Mouse (Mus musculus) kidney, embryonic 16.5 days (tissue): ENCODE results near the gene Adamts4. TPM values are rescaled to one million over a fixed set of nuclear protein-coding genes. Genes with fewer than 3 reads are reported as not detected.

ENCODE experiments used
- ATAC-seq: fragments of 200-750 bp; cut with Nextera tagmentation; 2 replicates; pipeline ENCODE4 v1.8.0; 2017; ENCODE audit warnings: moderate TSS enrichment; ENCODE audit not compliant: low FRiP score, low TSS enrichment
- H3K27ac ChIP-seq: fragments of 300-500 bp; sonication (generic); 2 replicates; pipeline ENCODE4 v1.5.1; 2014; ENCODE audit warnings: low read length
- H3K27me3 ChIP-seq: fragments of 300-500 bp; sonication (generic); 2 replicates; pipeline ENCODE4 v1.6.1; 2014; ENCODE audit warnings: low read length, control low read depth, mixed read lengths; ENCODE audit not compliant: insufficient read depth
- H3K36me3 ChIP-seq: fragments of 300-500 bp; sonication (generic); 2 replicates; pipeline ENCODE4 v1.6.1; 2014; ENCODE audit warnings: low read length, control low read depth, mixed read lengths; ENCODE audit not compliant: insufficient read depth
- H3K4me1 ChIP-seq: fragments of 300-500 bp; sonication (generic); 2 replicates; pipeline ENCODE4 v1.6.1; 2014; ENCODE audit warnings: low read length, control low read depth, mixed read lengths; ENCODE audit not compliant: insufficient read depth
- H3K4me2 ChIP-seq: fragments of 300-500 bp; sonication (generic); replicated peaks from 2 replicates; pipeline ENCODE4 v1.6.1; 2014; ENCODE audit warnings: low read depth, low read length
- H3K4me3 ChIP-seq: fragments of 300-500 bp; sonication (generic); 2 replicates; pipeline ENCODE4 v1.5.1; 2014; ENCODE audit warnings: mild to moderate bottlenecking, low read length
- H3K9ac ChIP-seq: fragments of 300-500 bp; sonication (generic); replicated peaks from 2 replicates; pipeline ENCODE4 v1.6.1; 2014; ENCODE audit warnings: low read length
- H3K9me3 ChIP-seq: fragments of 300-500 bp; sonication (generic); 2 replicates; pipeline ENCODE4 v1.6.1; 2016; ENCODE audit warnings: low read length, control low read depth
- WGBS: fragments of 180-500 bp; shearing (Covaris S2); extraction: QIAGEN DNeasy Blood & Tissue Kit; methylation state at CpG from one replicate; pipeline ENCODE4 v1.1.7; 2014; 5-methylcytosine and 5-hydroxymethylcytosine counted together
- polyA plus RNA-seq: library from polyadenylated mRNA; unstranded; fragments of >200 nt; fragmentation: Nextera tagmentation; extraction: Ambion mirVana; gene quantifications from 2 replicates; pipeline ENCODE4 v1.2.1, GENCODE M21; 2015

The Adamts4 gene
- polyA plus RNA-seq, 1 experiment from 2014 or later = 13.4 TPM

GRCm38 (mm10) chr1:171275144-171275734, 25.0 kb downstream of the Adamts4 start:
- peaks cover 58% of the 10 kb centered on the region for H3K36me3 ChIP-seq
- H3K4me1 ChIP-seq = peaks cover 18% of the 10 kb centered on the region
- H3K27me3 ChIP-seq = no peaks in the 10 kb centered on the region
- H3K9me3 ChIP-seq = no peaks in the 10 kb centered on the region
- H3K4me2 ChIP-seq = no peak overlapping the region
- H3K27ac ChIP-seq = no peak overlapping the region
- H3K4me3 ChIP-seq = no peak overlapping the region
- WGBS = 90% methylated on average over 11 of the region's 11 CpGs
- H3K9ac ChIP-seq = no peak overlapping the region
- ATAC-seq = no peak

GRCm38 (mm10) chr1:171276110-171276748, 26.0 kb downstream of the Adamts4 start:
- Histone ChIP-seq H3K4me3 (no peak overlapping the region), H3K36me3 (peaks cover 58% of the 10 kb centered on the region), H3K4me2 (no peak overlapping the region), H3K9me3 (no peaks in the 10 kb centered on the region), H3K9ac (no peak overlapping the region), H3K27ac (no peak overlapping the region), H3K4me1 (peaks cover 15% of the 10 kb centered on the region), H3K27me3 (no peaks in the 10 kb centered on the region)
- 89% methylated on average over 14 of the region's 14 CpGs for WGBS
- ATAC-seq = no peak

GRCm38 (mm10) chr1:171277736-171278135, 27.5 kb downstream of the Adamts4 start:
- Histone ChIP-seq H3K27me3 (no peaks in the 10 kb centered on the region), H3K9ac (no peak overlapping the region), H3K9me3 (no peaks in the 10 kb centered on the region), H3K4me2 (no peak overlapping the region), H3K4me1 (peaks cover 16% of the 10 kb centered on the region), H3K36me3 (peaks cover 62% of the 10 kb centered on the region), H3K4me3 (no peak overlapping the region), H3K27ac (no peak overlapping the region)
- 86% methylated on average over 10 of the region's 10 CpGs for WGBS
- no peak for ATAC-seq

GRCm38 (mm10) chr1:171278436-171278835, 28.2 kb downstream of the Adamts4 start:
- peaks cover 16% of the 10 kb centered on the region for H3K4me1 ChIP-seq
- H3K9me3 ChIP-seq = no peaks in the 10 kb centered on the region
- no peaks in the 10 kb centered on the region for H3K27me3 ChIP-seq
- H3K4me3 ChIP-seq = no peak overlapping the region
- H3K4me2 ChIP-seq = no peak overlapping the region
- H3K27ac ChIP-seq = no peak overlapping the region
- H3K36me3 ChIP-seq = peaks cover 59% of the 10 kb centered on the region
- ATAC-seq = no peak
- no peak overlapping the region for H3K9ac ChIP-seq
- 94% methylated on average over 8 of the region's 8 CpGs for WGBS

GRCm38 (mm10) chr1:171279012-171279705, 28.9 kb downstream of the Adamts4 start:
- H3K9ac ChIP-seq = peak overlapping the region; percentile 83; the same call in 1 of the 2 replicates
- no peak for ATAC-seq
- 0 out of 2 replicates have a peak overlapping the region, but pooled peaks have one; percentile 80 for H3K4me3 ChIP-seq
- 88% methylated on average over 14 of the region's 14 CpGs for WGBS
- no peaks in the 10 kb centered on the region for H3K9me3 ChIP-seq
- no peak overlapping the region for H3K4me2 ChIP-seq
- H3K27ac ChIP-seq = no peak overlapping the region
- H3K36me3 ChIP-seq = peaks cover 57% of the 10 kb centered on the region
- H3K4me1 ChIP-seq = peaks cover 16% of the 10 kb centered on the region
- H3K27me3 ChIP-seq = no peaks in the 10 kb centered on the region

GRCm38 (mm10) chr1:171279721-171280120, 29.5 kb downstream of the Adamts4 start:
- Histone ChIP-seq H3K9me3 (no peaks in the 10 kb centered on the region), H3K4me2 (peak overlapping the region; percentile 88), H3K4me3 (peak overlapping the region; percentile 80), H3K9ac (peak overlapping the region; percentile 83), H3K27ac (no peak overlapping the region), H3K36me3 (peaks cover 56% of the 10 kb centered on the region), H3K27me3 (no peaks in the 10 kb centered on the region), H3K4me1 (peaks cover 16% of the 10 kb centered on the region)
- WGBS = 66% methylated on average over 5 of the region's 5 CpGs
- ATAC-seq = no peak

GRCm38 (mm10) chr1:171280250-171280915, 30.2 kb downstream of the Adamts4 start:
- no peaks in the 10 kb centered on the region for H3K27me3 ChIP-seq
- peaks cover 17% of the 10 kb centered on the region for H3K4me1 ChIP-seq
- H3K4me3 ChIP-seq = peak overlapping the region; percentile 80
- H3K27ac ChIP-seq = peak overlapping the region; percentile 71
- under 1% methylated on average over 25 of the region's 25 CpGs for WGBS
- H3K4me2 ChIP-seq = peak overlapping the region; percentile 88
- peak; percentile 43 for ATAC-seq
- H3K36me3 ChIP-seq = peaks cover 58% of the 10 kb centered on the region
- peak overlapping the region; percentile 83 for H3K9ac ChIP-seq
- H3K9me3 ChIP-seq = no peaks in the 10 kb centered on the region

GRCm38 (mm10) chr1:171280916-171281527, 30.8 kb downstream of the Adamts4 start, which contains the start of gene Ppox:
Gene Ppox, minus strand, starts transcription at chr1:171281186.
- peak; percentile 98 for ATAC-seq
- Histone ChIP-seq H3K9me3 (no peaks in the 10 kb centered on the region), H3K36me3 (peaks cover 58% of the 10 kb centered on the region)

GRCm38 (mm10) chr1:171281528-171281923, 31.3 kb downstream of the Adamts4 start:
- WGBS = 0% methylated on average over 10 of the region's 10 CpGs
- Histone ChIP-seq H3K9me3 (no peaks in the 10 kb centered on the region), H3K27ac (peak overlapping the region; percentile 93), H3K27me3 (no peaks in the 10 kb centered on the region), H3K36me3 (peaks cover 58% of the 10 kb centered on the region), H3K9ac (peak overlapping the region; percentile 73), H3K4me2 (peak overlapping the region; percentile 80), H3K4me3 (peak overlapping the region; percentile 80), H3K4me1 (peaks cover 23% of the 10 kb centered on the region)
- ATAC-seq = peak; percentile 50

More at GRCm38 (mm10) chr1:171280916-171281527, 30.8 kb downstream of the Adamts4 start, which contains the start of gene Ppox:
- Histone ChIP-seq H3K4me3 (peak within 1 kb of the TSS; percentile 80), H3K9ac (peak within 1 kb of the TSS; percentile 83), H3K4me1 (peaks cover 21% of the 10 kb centered on the region), H3K27ac (peak within 1 kb of the TSS; percentile 93), H3K4me2 (peak within 1 kb of the TSS; percentile 88), H3K27me3 (no peaks in the 10 kb centered on the region)
- WGBS = under 1% methylated on average over 26 of the region's 26 CpGs
